Mouse (Mus musculus) forebrain, embryonic 15.5 days (tissue): ENCODE measurements around the gene Gm21962. TPM values are rescaled to one million over a fixed set of nuclear protein-coding genes. Genes with fewer than 3 reads are reported as not detected.

ENCODE experiments used
- microRNA-seq: library from miRNA; unstranded; fragments of <30 nt; microRNA quantifications from one replicate; pipeline ENCODE4, GENCODE M21; 2016
- polyA plus RNA-seq: library from polyadenylated mRNA; unstranded; fragments of >200 nt; fragmentation: Nextera tagmentation; extraction: Ambion mirVana; gene quantifications from 2 replicates; pipeline ENCODE4 v1.2.1, GENCODE M21; 2015

Gene Gm21962
- polyA plus RNA-seq, 1 experiment from 2014 or later, result not detected

Small RNAs within 50 kb of the gene (microRNA-seq; reads per million reads assigned to microRNA genes)
- not detected for gene Gm22468

Other genes starting within 250 kb of the Gm21962 start
- gene Ddit4l, start 49.9 kb upstream of the Gm21962 start, polyA plus RNA-seq, result 8.2 and 9.1 TPM in 2 replicates
- 1,422 and 1,532 TPM in 2 replicates for gene H2afz, start 193.0 kb downstream of the Gm21962 start, polyA plus RNA-seq
- 12.9 and 14.4 TPM in 2 replicates for gene Dnajb14, start 196.2 kb downstream of the Gm21962 start, polyA plus RNA-seq
- 136 and 138 TPM in 2 replicates for gene Lamtor3, start 247.0 kb downstream of the Gm21962 start, polyA plus RNA-seq